Mouse (Mus musculus) adrenal gland (tissue): ENCODE measurements around the gene Spata19.

Experiments
- intact Hi-C: fragments of 180-260 bp; cut with DNase I; formaldehyde crosslinking; loops from one replicate; pipeline ENCODE4 v1.15.1; 2025
- long read RNA-seq, 2 experiments: library from polyadenylated mRNA; unstranded; transcript quantifications; one replicate each; pipeline ENCODE4 v2.0.0; 2020; ENCODE audit warnings: borderline replicate concordance in 1 of 2; ENCODE audit not compliant: insufficient replicate concordance in 1 of 2

Spata19 gene
- long read RNA-seq, experiment 1, result 0 reads
- long read RNA-seq, experiment 2, result 0 reads

DNA sequence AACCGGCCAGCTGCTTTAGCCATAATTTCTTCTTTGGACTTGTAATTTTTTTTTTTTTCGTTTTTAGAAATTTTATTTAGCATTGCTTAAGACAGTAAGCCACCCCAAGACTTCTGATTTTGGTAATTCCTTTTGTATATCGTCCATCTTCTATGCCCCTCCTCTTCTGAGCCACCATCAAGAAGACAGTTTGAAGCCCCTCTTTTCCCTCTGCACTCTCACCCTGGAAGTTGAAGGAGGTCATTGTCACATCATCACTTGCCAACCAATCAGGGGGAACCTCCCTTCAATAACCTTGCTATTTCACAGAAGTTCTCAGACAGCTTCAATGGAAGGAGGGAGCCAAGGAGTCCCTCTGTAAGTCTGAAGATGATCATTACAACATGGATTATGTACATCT, at the start of gene Spata19:
Gene Spata19, plus strand, starts transcription at position 301 of the 400 bp plus-strand sequence.
- intact Hi-C loops, result no loop called here

DNA sequence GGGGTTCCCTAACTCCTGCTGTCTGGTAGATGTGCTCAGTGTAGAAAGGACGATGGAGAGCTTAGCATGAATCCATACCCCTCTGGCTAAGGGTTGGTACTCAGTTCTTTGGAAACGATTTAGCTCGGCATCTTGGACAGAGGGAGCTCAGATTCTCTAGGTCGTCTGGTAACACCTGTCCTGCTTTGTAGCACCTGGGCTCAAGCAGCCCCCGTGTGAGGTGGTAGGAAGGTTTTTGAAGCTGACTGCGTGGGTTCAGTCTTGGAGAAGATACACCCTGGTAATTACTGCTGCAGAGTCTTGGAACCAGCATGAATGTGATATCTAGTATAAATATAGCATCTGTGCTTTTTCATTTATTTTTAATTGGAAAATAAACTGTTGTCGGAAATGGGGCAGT, 43.5 kb upstream of the Spata19 start:
- intact Hi-C loops, result no loop called here

DNA sequence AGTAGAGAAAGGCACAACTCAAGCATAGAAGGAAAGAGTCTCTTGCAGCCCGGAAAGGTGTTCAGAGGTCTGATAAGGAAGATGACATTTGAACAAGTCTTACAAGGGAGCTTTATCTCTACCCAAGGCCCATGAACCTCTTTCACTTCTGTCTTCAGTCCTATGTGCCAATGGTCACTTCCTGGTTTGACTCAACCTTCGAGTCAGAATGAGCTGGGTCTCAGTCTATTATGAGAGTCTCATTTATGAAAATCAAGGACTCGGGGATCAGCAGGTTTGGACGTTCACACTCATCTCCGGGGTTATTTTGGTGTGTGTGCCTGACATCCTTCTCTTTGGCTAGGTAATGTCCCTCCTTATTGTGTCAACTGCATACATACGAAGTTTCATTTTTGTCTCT, 38.7 kb upstream of the Spata19 start:
- intact Hi-C loops, result no loop called here

GRCm38 (mm10) chr9:27367231-27367630, 29.4 kb upstream of the Spata19 start:
- intact Hi-C loops, result no loop called here

DNA sequence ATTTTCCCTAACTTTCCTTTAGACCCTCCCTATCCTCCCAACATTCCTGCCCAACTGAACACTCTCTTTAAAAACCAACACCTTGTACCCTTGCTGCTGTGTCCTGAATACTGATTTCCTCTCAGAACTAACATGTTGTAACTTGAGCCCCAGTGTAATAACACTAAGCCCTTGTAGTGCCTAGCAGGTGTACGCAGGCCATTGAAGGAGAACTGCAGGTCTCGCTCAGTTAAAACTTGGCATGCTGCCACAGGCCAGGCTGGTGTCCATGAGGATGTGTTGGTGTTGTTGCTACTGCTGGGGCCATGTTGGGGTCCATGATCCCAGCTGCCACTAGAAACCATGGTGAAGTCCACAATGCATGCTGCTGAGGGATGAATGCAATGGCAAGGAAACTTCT, 27.5 kb upstream of the Spata19 start:
- intact Hi-C loops, result no loop called here

- intact Hi-C loops, result no loop called here
Measured at GRCm38 (mm10) chr9:27375746-27376145, 20.9 kb upstream of the Spata19 start.

- intact Hi-C loops, result no loop called here
Measured at GRCm38 (mm10) chr9:27386951-27387350, 9.6 kb upstream of the Spata19 start.

DNA sequence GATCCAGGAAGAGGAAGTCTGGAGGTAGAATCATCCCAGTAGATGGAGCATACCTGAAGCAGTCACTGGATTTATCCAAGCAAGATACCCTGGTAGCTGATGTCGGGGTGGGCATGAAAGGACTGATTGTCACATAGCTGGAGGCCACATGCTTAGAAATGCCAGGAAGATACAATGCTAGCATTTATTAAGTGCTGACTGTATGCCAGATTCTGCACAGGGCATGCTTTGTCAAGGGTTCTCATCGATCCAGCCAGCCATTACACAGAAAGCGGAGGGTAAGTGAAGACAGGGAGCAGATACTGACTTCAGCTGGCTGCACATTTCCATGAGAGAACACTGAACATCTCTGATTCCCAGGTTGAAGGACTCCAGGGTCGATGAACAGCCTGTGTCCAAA, 4.6 kb downstream of the Spata19 start:
- intact Hi-C loops, result no loop called here

- intact Hi-C loops, result loop anchor here (2.0 to 5.0 kb wide), 4 partner anchors 663 to 837 kb away; no protein-coding TSS in a partner anchor
Measured at GRCm38 (mm10) chr9:27409733-27410132, 13.1 kb downstream of the Spata19 start.

GRCm38 (mm10) chr9:27414058-27414460, 17.5 kb downstream of the Spata19 start:
- intact Hi-C loops, result loop anchor here (5.0 kb wide), 2 partner anchors 658 to 783 kb away; no protein-coding TSS in a partner anchor

DNA sequence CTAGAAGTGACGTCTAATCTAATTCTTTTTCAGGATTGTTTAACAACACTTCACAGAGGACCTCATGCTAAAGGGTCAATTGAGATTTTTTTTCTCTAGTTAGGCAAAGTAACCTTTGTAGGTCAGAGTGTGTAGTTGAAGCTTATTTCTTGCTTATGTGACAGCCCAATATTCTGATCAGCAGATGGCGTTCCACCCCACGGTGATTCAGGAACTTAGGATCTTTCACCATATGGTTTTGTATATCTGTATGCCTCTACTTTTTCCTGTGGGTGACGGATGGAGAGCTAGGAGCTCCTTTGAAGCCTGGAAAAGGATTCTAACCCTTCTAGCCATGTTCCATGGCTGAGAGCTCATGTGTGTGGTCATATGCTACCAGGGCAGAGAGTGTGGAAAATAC, 27.9 kb downstream of the Spata19 start:
- intact Hi-C loops, result no loop called here

DNA sequence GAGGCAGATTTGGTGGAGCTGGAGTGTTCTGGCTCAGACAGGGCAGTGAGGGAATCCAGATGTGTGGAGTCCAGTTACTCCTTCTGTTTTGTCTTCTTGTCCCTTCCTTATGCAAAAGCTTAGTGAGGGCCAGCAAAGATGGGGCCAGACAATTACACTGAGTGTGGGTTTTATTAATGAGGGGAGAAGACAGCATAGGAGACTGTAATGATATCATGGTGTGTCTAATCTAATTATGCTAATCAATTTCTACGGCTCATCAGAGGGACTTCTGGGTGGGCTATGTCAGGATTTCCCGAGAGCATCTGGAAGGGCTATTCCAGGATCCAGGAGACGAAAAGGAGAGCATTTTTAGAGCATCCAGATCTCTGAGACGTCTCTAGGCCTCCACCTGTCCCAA, 32.0 kb downstream of the Spata19 start:
- intact Hi-C loops, result no loop called here

GRCm38 (mm10) chr9:27433301-27433700, 36.7 kb downstream of the Spata19 start:
- intact Hi-C loops, result no loop called here

- intact Hi-C loops, result no loop called here
Measured at GRCm38 (mm10) chr9:27435936-27436335, 39.3 kb downstream of the Spata19 start.

DNA sequence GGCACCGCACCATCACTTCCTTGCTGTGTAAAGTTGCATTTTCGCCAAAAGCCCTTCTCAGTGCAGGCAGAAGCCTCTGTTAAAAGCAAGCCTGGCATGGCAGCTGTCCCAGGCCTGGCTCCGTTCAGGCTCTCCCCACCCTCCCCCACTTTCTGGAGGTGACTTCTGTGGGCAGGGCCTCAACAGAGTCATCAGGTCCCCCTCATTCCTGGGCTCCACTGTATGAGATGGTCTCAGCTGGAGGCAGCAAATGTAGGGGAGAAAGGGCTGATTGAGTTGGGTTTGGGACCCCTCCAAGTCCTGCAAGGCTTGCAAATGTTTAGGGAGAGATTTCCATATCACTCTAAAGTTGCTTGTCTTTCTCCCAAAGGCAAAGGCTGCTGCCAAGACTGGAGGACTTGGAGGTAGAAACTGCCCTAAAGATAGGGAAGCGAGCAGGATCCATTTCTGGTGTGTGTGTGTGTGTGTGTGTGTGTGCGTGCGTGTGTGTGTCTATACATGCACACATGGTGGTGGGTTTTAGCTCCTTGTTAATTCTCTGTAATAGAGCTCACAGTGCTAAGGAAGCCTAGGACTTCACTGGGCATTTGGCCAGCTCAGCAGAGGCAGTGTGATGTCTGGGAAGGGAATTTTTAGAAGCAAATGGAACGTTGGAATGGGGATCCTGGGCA, 40.9 kb downstream of the Spata19 start:
- intact Hi-C loops, result no loop called here

GRCm38 (mm10) chr9:27449780-27450422, 53.3 kb downstream of the Spata19 start:
- intact Hi-C loops, result no loop called here
